Mouse (Mus musculus): ENCODE results near the gene Gm28051. TPM values are rescaled to one million over a fixed set of nuclear protein-coding genes. Genes with fewer than 3 reads are reported as not detected.
A peak's percentile ranks its signal among the peaks of the same experiment; 100 is the strongest.

Gm28051 gene
- total and polyA plus RNA-seq, 3 experiments, result not detected

DNA sequence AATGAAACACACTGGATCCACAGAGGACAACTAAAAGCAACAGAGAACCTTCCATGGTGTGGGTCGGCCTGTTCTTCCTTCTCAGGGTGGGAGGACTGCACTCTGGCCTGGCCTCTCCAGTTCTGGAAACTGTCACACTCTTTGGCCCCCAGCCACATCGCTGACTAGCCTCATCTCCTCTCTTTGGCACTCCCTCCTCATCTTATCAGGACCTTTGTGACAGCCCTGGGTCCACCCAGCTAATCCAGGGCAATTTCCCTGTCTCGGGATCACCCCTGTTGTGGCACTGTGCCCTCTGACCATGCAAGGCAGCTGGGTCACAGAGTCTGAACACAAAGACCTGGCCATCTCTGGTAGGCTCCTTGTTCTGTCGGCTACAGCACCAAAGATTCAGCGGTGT is 75.5 kb downstream of the Gm28051 start:
- Histone ChIP-seq H3K4me1 (ENCODE audit: control insufficient read depth in 1 of 2, insufficient read depth in 2 of 2) (peaks cover 8 to 85% of the 10 kb centered on the region in 2 experiments), H3K4me2 (ENCODE audit: insufficient read depth, low read depth, poor library complexity, severe bottlenecking) (no peak overlapping the region), H3K36me3 (replicated peaks in 1 of 2; ENCODE audit: control insufficient read depth in 1 of 2, insufficient read depth in 1 of 2, low read length in 1 of 2) (peaks cover 2 to 92% of the 10 kb centered on the region in 2 experiments), H3K9me3 (replicated peaks; ENCODE audit: low read length) (no peaks in the 10 kb centered on the region), H3K27ac (ENCODE audit: insufficient read depth, low read depth) (no peak overlapping the region), H3K79me2 (replicated peaks; ENCODE audit: control insufficient read depth, extremely low read depth, insufficient read depth, poor library complexity, severe bottlenecking) (peaks cover 5% of the 10 kb centered on the region; the same call in 1 of the 2 replicates), H3K9ac (ENCODE audit: insufficient read depth, low read depth) (no peak overlapping the region), H3K27me3 (replicated peaks) (no peaks in the 10 kb centered on the region), H3K4me3 (replicated peaks in 1 of 3; ENCODE audit: low read depth in 2 of 3, low read length in 2 of 3, poor library complexity in 1 of 3) (no peak overlapping the region)
- TF ChIP-seq HCFC1 (IDR thresholded peaks at IDR 0.05; ENCODE audit: low read depth, low read length) (no peak), E2F4 (IDR thresholded peaks at IDR 0.05; ENCODE audit: insufficient replicate concordance, low read depth, low read length) (no peak), CHD2 (IDR thresholded peaks at IDR 0.05; ENCODE audit: low read length) (no peak), MEF2A (IDR thresholded peaks at IDR 0.05; ENCODE audit: borderline replicate concordance, low read depth, low read length) (no peak), USF2 (conservative IDR thresholded peaks at IDR 0.05; ENCODE audit: low read depth, low read length) (no peak), PAX5 (IDR thresholded peaks at IDR 0.05; ENCODE audit: low read length) (no peak)
- dilution Hi-C loops (cut with MboI; ENCODE audit: extremely low pct_ligation_motif_present, extremely low pct_unique_long_range_greater_than_20kb, low sequenced_read_pairs) (no loop called here), in situ Hi-C loops (cut with MboI; ENCODE audit: low pct_ligation_motif_present, low pct_unique_long_range_greater_than_20kb, low sequenced_read_pairs) (no loop called here)
- no peak for DNase-seq (ENCODE audit: extremely low read depth)

DNA sequence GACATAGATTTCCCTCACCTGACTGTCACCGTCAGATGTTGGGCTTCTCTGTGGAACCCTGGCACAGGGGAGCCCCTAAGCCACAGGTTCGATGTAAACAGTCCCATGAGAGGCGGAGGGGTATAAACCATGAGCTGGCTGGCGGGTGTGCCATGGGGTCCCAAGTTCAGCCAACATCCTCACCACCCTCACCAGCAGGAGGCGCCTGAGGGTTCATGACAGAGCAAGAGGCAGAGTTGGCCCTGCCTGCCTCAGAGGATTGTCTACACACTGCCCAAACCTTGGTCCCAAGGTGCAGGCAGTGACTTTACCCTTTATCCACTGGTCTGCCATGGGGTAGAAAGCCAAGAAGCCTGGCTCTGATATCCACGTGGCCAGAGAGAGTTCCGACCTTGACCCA is 76.0 kb downstream of the Gm28051 start:
- in situ Hi-C loops (cut with MboI; ENCODE audit: low pct_ligation_motif_present, low pct_unique_long_range_greater_than_20kb, low sequenced_read_pairs), result no loop called here
- dilution Hi-C loops (cut with MboI; ENCODE audit: extremely low pct_ligation_motif_present, extremely low pct_unique_long_range_greater_than_20kb, low sequenced_read_pairs), result no loop called here
- DNase-seq (ENCODE audit: extremely low read depth), result peak; percentile 56

DNA sequence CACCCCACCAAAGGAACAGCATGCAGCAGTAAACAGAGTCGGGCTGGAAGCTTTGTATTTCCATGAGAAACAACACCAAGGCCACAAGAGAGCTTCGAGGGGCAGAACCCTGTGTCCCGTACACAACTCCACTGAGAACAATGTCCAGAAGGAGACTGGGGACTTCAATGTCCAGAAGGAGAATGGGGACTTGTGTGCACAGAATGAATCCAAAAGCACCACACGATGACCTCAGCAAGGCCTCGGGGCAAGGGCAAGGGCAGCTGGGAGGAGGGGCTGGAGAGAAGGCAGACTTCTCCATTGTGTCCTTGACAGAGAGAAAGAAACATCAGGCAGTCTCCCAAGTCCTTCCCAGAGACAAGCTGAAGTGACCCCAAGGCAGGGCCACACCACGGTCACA is 78.7 kb downstream of the Gm28051 start:
- Histone ChIP-seq H3K36me3 (replicated peaks in 1 of 2; ENCODE audit: control insufficient read depth in 1 of 2, insufficient read depth in 1 of 2, low read length in 1 of 2) (peaks cover 8 to 90% of the 10 kb centered on the region in 2 experiments), H3K79me2 (replicated peaks; ENCODE audit: control insufficient read depth, extremely low read depth, insufficient read depth, poor library complexity, severe bottlenecking) (0 out of 2 replicates have a peak, but pooled peaks cover 2% of the 10 kb centered on the region), H3K9me3 (replicated peaks; ENCODE audit: low read length) (no peaks in the 10 kb centered on the region), H3K4me3 (replicated peaks in 1 of 3; ENCODE audit: low read depth in 2 of 3, low read length in 2 of 3, poor library complexity in 1 of 3) (no peak overlapping the region), H3K9ac (ENCODE audit: insufficient read depth, low read depth) (no peak overlapping the region), H3K27me3 (replicated peaks) (no peaks in the 10 kb centered on the region), H3K27ac (ENCODE audit: insufficient read depth, low read depth) (no peak overlapping the region), H3K4me1 (ENCODE audit: control insufficient read depth in 1 of 2, insufficient read depth in 2 of 2) (peaks cover 7 to 85% of the 10 kb centered on the region in 2 experiments), H3K4me2 (ENCODE audit: insufficient read depth, low read depth, poor library complexity, severe bottlenecking) (no peak overlapping the region)
- dilution Hi-C loops (cut with MboI; ENCODE audit: extremely low pct_ligation_motif_present, extremely low pct_unique_long_range_greater_than_20kb, low sequenced_read_pairs), result no loop called here
- in situ Hi-C loops (cut with MboI; ENCODE audit: low pct_ligation_motif_present, low pct_unique_long_range_greater_than_20kb, low sequenced_read_pairs), result no loop called here
- TF ChIP-seq CHD1 (IDR thresholded peaks at IDR 0.05; ENCODE audit: low read depth, low read length), result no peak
- no peak for TF ChIP-seq EP300 (IDR thresholded peaks at IDR 0.05; ENCODE audit: low read length)
- TF ChIP-seq TCF12 (IDR thresholded peaks at IDR 0.05; ENCODE audit: low read depth, low read length), result no peak
- TF ChIP-seq JUN (IDR thresholded peaks at IDR 0.05; ENCODE audit: insufficient read depth, low read depth, low read length), result no peak
- TF ChIP-seq JUND (conservative IDR thresholded peaks at IDR 0.05; ENCODE audit: low read depth, low read length), result no peak
- no peak for TF ChIP-seq HCFC1 (IDR thresholded peaks at IDR 0.05; ENCODE audit: low read depth, low read length)
- no peak for TF ChIP-seq CTCF (conservative IDR thresholded peaks at IDR 0.05 in 1 of 2, IDR thresholded peaks at IDR 0.05 in 1 of 2; ENCODE audit: low read depth in 2 of 2, low read length in 2 of 2)
- no peak for TF ChIP-seq USF1 (IDR thresholded peaks at IDR 0.05; ENCODE audit: low read depth, low read length)
- no peak for TF ChIP-seq MYC (IDR thresholded peaks at IDR 0.05; ENCODE audit: low read depth, low read length)
- no peak for TF ChIP-seq NELFE (IDR thresholded peaks at IDR 0.05; ENCODE audit: low read depth, low read length)
- no peak for TF ChIP-seq ZKSCAN1 (IDR thresholded peaks at IDR 0.05; ENCODE audit: borderline replicate concordance, low read depth, low read length)
- TF ChIP-seq SIN3A (IDR thresholded peaks at IDR 0.05; ENCODE audit: low read length), result no peak
- no peak for TF ChIP-seq IRF4 (IDR thresholded peaks at IDR 0.05; ENCODE audit: low read depth, low read length)
- TF ChIP-seq CHD2 (IDR thresholded peaks at IDR 0.05; ENCODE audit: low read length), result no peak
- TF ChIP-seq ZNF384 (IDR thresholded peaks at IDR 0.05; ENCODE audit: low read depth, low read length), result no peak
- no peak for DNase-seq (ENCODE audit: extremely low read depth)

More for the DNA sequence above, 76.0 kb downstream of the Gm28051 start:
- Histone ChIP-seq H3K79me2 (replicated peaks; ENCODE audit: control insufficient read depth, extremely low read depth, insufficient read depth, poor library complexity, severe bottlenecking) (peaks cover 5% of the 10 kb centered on the region; the same call in 1 of the 2 replicates), H3K4me2 (ENCODE audit: insufficient read depth, low read depth, poor library complexity, severe bottlenecking) (no peak overlapping the region), H3K9ac (ENCODE audit: insufficient read depth, low read depth) (no peak overlapping the region), H3K27ac (ENCODE audit: insufficient read depth, low read depth) (no peak overlapping the region), H3K4me3 (replicated peaks in 1 of 3; ENCODE audit: low read depth in 2 of 3, low read length in 2 of 3, poor library complexity in 1 of 3) (no peak overlapping the region), H3K36me3 (replicated peaks in 1 of 2; ENCODE audit: control insufficient read depth in 1 of 2, insufficient read depth in 1 of 2, low read length in 1 of 2) (peaks cover 2 to 92% of the 10 kb centered on the region in 2 experiments), H3K27me3 (replicated peaks) (no peaks in the 10 kb centered on the region), H3K9me3 (replicated peaks; ENCODE audit: low read length) (no peaks in the 10 kb centered on the region), H3K4me1 (ENCODE audit: control insufficient read depth in 1 of 2, insufficient read depth in 2 of 2) (peaks cover 8 to 85% of the 10 kb centered on the region in 2 experiments)
- TF ChIP-seq E2F4 (IDR thresholded peaks at IDR 0.05; ENCODE audit: insufficient replicate concordance, low read depth, low read length) (no peak), RAD21 (IDR thresholded peaks at IDR 0.05; ENCODE audit: low read depth, low read length) (peak; percentile 57), CTCF (conservative IDR thresholded peaks at IDR 0.05 in 1 of 2, IDR thresholded peaks at IDR 0.05 in 1 of 2; ENCODE audit: low read depth in 2 of 2, low read length in 2 of 2) (peak; percentile 30 to 75; a peak in 3 of 4 replicates), NELFE (IDR thresholded peaks at IDR 0.05; ENCODE audit: low read depth, low read length) (no peak), EP300 (IDR thresholded peaks at IDR 0.05; ENCODE audit: low read length) (no peak), ZKSCAN1 (IDR thresholded peaks at IDR 0.05; ENCODE audit: borderline replicate concordance, low read depth, low read length) (no peak), HCFC1 (IDR thresholded peaks at IDR 0.05; ENCODE audit: low read depth, low read length) (no peak), ZC3H11A (IDR thresholded peaks at IDR 0.05; ENCODE audit: low read depth, low read length) (0 out of 2 replicates have a peak, but pooled peaks have one; percentile 2), TCF12 (IDR thresholded peaks at IDR 0.05; ENCODE audit: low read depth, low read length) (no peak), RCOR1 (conservative IDR thresholded peaks at IDR 0.05; ENCODE audit: low read depth, low read length) (no peak), SMC3 (IDR thresholded peaks at IDR 0.05; ENCODE audit: low read depth, low read length) (peak; percentile 87)
